Mouse (Mus musculus) layer of hippocampus, adult 9-11 months (tissue): ENCODE results near the gene Cyp2g1.
"Not testable (repeated sequence)": the region's sequence is repeated elsewhere in the genome, so short reads cannot be mapped to it uniquely, and the experiment has no call there.

Experiments
- DNase-seq: peaks from one replicate; pipeline ENCODE4 v3.0.0; 2022

Gene Cyp2g1

DNA sequence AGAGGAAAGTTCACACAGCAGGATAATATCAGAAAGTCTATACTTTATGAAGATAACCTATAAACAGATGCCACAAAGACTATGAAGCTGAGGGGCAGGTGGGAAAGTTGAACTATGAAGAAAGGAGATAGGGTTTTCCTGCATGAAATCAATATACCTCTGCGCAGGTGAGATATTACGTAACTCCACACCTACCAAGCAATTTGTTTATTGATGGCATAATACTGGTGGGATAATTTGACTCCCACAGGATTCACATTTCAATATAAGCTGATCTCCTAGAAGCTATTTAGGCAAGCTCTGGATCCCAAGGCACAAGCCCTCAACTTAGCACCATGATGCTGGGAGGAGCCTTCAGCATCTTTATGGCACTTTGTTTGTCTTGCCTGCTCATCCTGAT lies at the start of gene Cyp2g1:
TSS of gene Cyp2g1 (plus strand) at position 301 of the 400 bp plus-strand sequence.
- DNase-seq = no peak

- DNase-seq = no peak
Measured at GRCm38 (mm10) chr7:26767084-26767483, 41.6 kb upstream of the Cyp2g1 start.

DNA sequence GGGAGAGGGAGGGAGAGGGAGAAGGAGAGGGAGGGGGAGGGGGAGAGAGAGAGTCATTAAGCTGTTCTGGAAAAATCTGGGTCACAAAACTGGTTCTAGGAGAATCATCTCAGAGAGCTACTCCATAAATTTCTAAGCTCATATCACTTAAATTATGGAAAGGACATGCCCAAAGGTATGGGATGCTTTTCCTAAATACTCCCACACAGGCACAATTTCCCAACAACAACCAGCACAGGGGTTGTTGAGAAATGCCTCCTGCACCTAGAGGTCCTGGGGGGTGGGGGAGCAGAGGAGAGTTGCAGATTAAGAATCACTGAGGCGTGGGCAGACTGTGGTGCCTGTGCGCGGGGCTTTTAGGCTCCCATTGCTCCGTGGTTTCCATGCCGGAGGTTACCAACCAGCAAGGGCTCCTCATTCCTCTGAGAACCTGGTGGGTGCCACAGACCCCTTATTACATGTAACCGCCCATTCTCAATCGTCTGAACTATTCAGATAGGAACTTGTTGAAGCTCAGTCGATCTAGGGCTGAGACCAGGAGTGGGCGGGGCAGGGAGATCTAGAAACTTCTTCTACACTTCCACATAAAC lies 38.7 kb upstream of the Cyp2g1 start:
- DNase-seq = no peak

- DNase-seq = no peak
Measured at GRCm38 (mm10) chr7:26772866-26773586, 35.7 kb upstream of the Cyp2g1 start.

GRCm38 (mm10) chr7:26775866-26776265 lies 32.8 kb upstream of the Cyp2g1 start:
- DNase-seq = no peak

GRCm38 (mm10) chr7:26777806-26778205 lies 30.9 kb upstream of the Cyp2g1 start:
- DNase-seq = no peak

DNA sequence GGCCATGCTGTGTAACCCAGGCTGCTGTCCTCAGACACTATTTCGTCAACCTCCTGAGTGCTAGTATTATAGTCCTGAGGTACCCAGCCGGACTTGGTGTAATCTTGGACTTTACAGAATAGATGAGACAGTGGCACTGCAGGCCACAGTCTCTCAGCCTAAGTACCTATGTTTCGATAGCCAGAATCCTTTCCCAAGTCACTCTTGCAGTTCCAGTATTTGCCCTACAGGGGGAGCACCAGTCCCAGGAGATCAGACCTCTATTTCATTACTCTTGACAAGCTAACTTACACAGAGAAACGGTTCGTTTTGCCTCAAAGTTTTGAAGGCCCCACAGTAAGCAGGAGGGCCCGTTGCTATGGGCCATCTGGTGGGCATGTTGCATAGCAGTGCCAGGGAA lies 30.2 kb upstream of the Cyp2g1 start:
- DNase-seq = no peak

- no peak for DNase-seq
Measured at GRCm38 (mm10) chr7:26779799-26780416, 28.8 kb upstream of the Cyp2g1 start.

- DNase-seq = peak; percentile 14
Measured at GRCm38 (mm10) chr7:26780510-26780909, 28.2 kb upstream of the Cyp2g1 start.

DNA sequence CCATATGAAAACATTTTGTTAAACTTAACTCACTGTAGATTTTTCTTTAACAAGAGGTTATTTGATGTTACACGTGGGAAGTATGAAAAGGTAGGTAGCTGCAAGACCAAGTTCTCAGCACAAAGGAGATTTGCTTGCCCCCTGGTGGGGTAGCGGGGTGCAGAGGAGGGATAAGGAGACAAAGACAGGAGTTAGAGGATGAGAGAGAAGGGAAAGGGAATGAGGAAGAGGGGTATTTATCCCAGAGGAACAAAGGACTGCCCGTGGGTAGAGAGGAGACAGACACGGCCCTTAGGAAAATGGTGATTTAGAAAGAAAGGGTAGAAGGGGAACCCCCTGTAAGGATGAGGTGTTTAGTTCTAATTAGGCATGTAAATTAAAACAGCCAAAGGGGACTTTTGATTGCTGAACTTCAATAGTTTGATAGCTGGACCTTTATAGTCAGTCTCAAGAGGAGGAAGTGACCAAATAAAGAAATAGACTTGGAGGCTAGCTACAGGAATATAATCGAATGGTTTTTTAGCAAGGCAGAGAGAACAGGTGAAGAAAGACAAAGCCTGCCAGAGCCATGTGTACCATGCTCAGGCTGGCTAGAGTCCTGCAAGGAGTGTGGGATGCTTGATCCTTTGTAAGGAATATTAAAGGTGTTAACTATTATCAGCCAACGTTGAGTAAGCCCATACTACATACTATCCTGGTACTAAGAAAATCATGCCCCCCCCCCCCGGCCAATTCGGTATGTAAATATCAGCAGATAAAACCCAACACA lies 27.5 kb upstream of the Cyp2g1 start:
- DNase-seq = no peak

GRCm38 (mm10) chr7:26781767-26782131 lies 26.9 kb upstream of the Cyp2g1 start:
- DNase-seq = no peak

DNA sequence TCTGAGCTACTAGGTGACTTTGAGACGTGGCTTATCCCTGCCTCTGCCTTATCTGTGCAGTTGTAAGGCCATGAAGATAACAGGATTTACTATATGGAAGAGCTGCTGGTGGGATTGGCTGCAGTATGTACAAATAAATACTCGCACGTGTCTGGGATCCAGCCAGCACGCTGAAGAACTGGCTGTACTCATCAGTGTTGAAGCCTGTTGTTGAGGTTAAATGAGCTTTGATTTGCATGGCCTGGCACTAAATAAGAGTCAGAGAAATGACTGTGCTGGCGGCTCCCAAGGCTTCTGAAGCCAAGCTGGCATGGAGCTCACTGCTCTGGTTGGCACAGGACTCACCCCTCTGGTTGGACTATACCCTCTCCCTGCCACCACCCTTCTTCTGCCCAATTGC lies 25.5 kb upstream of the Cyp2g1 start:
- peak; percentile 13 for DNase-seq

- DNase-seq = not testable (repeated sequence)
Measured at GRCm38 (mm10) chr7:26786013-26786412, 22.7 kb upstream of the Cyp2g1 start.

DNA sequence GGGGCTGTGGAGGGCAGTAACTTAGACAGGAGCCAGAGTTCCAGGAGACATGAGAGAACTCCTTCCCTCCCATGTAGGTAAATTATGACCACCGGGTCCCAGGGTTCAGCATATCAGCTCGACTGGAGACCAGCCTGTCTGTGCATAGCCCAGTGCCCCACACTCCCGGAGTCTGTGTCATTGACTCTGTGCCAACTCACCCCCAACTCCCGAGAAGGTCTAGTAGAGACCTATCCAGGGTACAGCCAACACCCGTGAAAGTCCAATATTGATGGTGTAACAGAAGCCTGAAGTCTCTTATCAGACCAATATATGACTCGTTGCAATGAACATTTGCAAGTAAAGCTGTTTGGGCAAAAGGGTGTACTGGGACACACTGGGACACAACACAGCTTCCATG lies 18.7 kb upstream of the Cyp2g1 start:
- no peak for DNase-seq

GRCm38 (mm10) chr7:26800104-26800503 lies 8.6 kb upstream of the Cyp2g1 start:
- no peak for DNase-seq

DNA sequence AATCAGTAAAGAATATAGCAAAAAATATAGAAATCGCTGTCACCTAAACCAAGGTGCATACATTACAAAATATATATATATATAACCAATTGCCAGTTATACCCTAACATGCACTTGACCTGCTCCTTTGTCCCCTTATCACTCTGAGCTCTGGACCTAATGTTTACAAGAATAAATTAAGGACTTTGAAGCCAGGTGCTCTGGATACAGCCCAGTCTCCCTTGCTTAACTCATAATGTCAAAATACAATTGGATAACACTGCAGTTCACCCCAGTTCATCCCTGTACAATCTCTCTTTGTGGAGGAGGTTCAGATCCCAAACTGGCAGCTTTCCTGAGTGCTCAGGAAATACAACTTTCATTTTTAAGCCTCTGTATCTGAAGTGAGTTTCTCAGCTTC lies 7.7 kb upstream of the Cyp2g1 start:
- no peak for DNase-seq

DNA sequence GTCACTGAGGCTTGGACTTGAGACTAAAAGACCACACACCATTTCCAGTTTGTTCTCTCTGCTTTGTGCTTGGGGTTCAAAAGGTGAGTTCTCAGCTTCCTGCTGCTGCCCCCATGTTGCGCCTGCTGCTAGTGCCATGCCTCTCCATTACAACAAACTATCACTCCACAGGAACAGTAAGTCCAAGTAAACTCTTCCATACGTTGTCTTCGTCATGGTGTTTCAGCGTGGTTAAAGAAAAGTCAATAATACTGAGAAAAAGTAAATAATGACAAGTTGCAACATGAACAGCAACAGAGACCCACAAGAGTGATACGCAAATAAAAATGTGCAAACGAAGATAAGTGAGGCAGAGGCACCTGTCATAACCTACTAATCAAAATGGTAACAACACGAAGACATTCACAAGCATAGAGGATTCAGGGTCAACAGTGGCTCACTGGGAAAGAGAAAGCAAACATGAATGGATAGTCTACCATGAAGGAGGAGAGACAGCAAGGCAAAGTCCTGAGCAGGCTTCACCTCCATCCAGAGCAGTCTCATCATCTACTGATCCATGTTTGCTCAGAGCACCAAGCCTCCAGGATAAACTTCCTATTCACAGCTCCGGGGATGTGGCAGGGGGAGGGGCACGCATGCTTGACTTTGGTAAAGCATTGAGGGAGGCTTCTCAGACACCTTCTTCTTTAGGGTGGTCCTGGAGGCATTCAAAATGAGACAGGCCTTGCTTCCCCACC lies 23.0 kb downstream of the Cyp2g1 start:
- DNase-seq = not testable (repeated sequence)

- not testable (repeated sequence) for DNase-seq
Measured at GRCm38 (mm10) chr7:26832668-26833067, 24.0 kb downstream of the Cyp2g1 start.

- not testable (repeated sequence) for DNase-seq
Measured at GRCm38 (mm10) chr7:26835059-26835458, 26.4 kb downstream of the Cyp2g1 start, which contains the start of gene Cyp2a5. Cyp2a5 (plus strand) TSS chr7:26835305.

- DNase-seq = not testable (repeated sequence)
Measured at GRCm38 (mm10) chr7:26843400-26843799, 34.7 kb downstream of the Cyp2g1 start.

GRCm38 (mm10) chr7:26850063-26850462 lies 41.4 kb downstream of the Cyp2g1 start:
- DNase-seq = not testable (repeated sequence)
